Mouse (Mus musculus) embryonic facial prominence, embryonic 11.5 days (tissue): ENCODE results near the gene Pitx3. TPM values are rescaled to one million over a fixed set of nuclear protein-coding genes. Genes with fewer than 3 reads are reported as not detected.

ENCODE experiments used
- ATAC-seq: fragments of 200-750 bp; cut with Nextera tagmentation; replicated peaks from 2 replicates; pipeline ENCODE4 v1.8.0; 2017; ENCODE audit warnings: low read depth; ENCODE audit not compliant: insufficient number of reproducible peaks, low FRiP score, low TSS enrichment
- DNase-seq: peaks from one replicate; pipeline ENCODE4 v3.0.0-alpha.2; 2015; ENCODE audit warnings: low spot score
- H3K27ac ChIP-seq: fragments of 300-500 bp; sonication (generic); replicated peaks from 2 replicates; pipeline ENCODE4 v1.5.1; 2014; ENCODE audit warnings: mild to moderate bottlenecking, low read depth, low read length, control low read depth
- H3K27me3 ChIP-seq: fragments of 300-500 bp; sonication (generic); 2 replicates; pipeline ENCODE4 v1.6.1; 2014; ENCODE audit warnings: mild to moderate bottlenecking, low read length, moderate library complexity, mixed read lengths; ENCODE audit not compliant: control insufficient read depth, insufficient read depth
- H3K36me3 ChIP-seq: fragments of 300-500 bp; sonication (generic); replicated peaks from 2 replicates; pipeline ENCODE4 v1.6.1; 2014; ENCODE audit warnings: low read depth, mild to moderate bottlenecking, low read length, moderate library complexity, mixed read lengths; ENCODE audit not compliant: control insufficient read depth, insufficient read depth
- H3K4me1 ChIP-seq: fragments of 300-500 bp; sonication (generic); 2 replicates; pipeline ENCODE4 v1.6.1; 2014; ENCODE audit warnings: low read length, mixed read lengths; ENCODE audit not compliant: control insufficient read depth, insufficient read depth
- H3K4me2 ChIP-seq: fragments of 300-500 bp; sonication (generic); 2 replicates; pipeline ENCODE4 v1.6.1; 2014; ENCODE audit warnings: low read depth, mild to moderate bottlenecking, control low read depth, low read length, moderate library complexity
- H3K4me3 ChIP-seq: fragments of 300-500 bp; sonication (generic); 2 replicates; pipeline ENCODE4 v1.5.1; 2014; ENCODE audit warnings: low read depth, low read length, control low read depth
- H3K9ac ChIP-seq: fragments of 300-500 bp; sonication (generic); replicated peaks from 2 replicates; pipeline ENCODE4 v1.6.1; 2014; ENCODE audit warnings: mild to moderate bottlenecking, control low read depth, low read length
- H3K9me3 ChIP-seq: fragments of 300-500 bp; sonication (generic); replicated peaks from 2 replicates; pipeline ENCODE4 v1.6.1; 2016; ENCODE audit warnings: mild to moderate bottlenecking, low read length, inconsistent platforms, mixed read lengths; ENCODE audit not compliant: control insufficient read depth
- WGBS: fragments of 180-500 bp; shearing (Covaris S2); extraction: QIAGEN DNeasy Blood & Tissue Kit; methylation state at CpG from one replicate; pipeline ENCODE4 v1.1.7; 2014; 5-methylcytosine and 5-hydroxymethylcytosine counted together
- polyA plus RNA-seq: library from polyadenylated mRNA; unstranded; fragments of >200 nt; fragmentation: Nextera tagmentation; extraction: Ambion mirVana; gene quantifications from 2 replicates; pipeline ENCODE4 v1.2.1, GENCODE M21; 2014

Pitx3 gene
- polyA plus RNA-seq, 1 experiment from 2014 or later = 1.7 TPM

GRCm38 (mm10) chr19:46087871-46088270 lies 60.3 kb downstream of the Pitx3 start:
- WGBS = 82% methylated on average over 7 of the region's 7 CpGs
- ATAC-seq (no peak), DNase-seq (no peak)
- Histone ChIP-seq H3K4me3 (no peak overlapping the region), H3K9ac (no peak overlapping the region), H3K36me3 (peaks cover 13% of the 10 kb centered on the region), H3K27ac (no peak overlapping the region), H3K27me3 (no peaks in the 10 kb centered on the region), H3K4me1 (no peaks in the 10 kb centered on the region), H3K4me2 (no peak overlapping the region), H3K9me3 (no peaks in the 10 kb centered on the region)

- WGBS = 51% methylated on average over 3 of the region's 3 CpGs
- DNase-seq = peak; percentile 71
- peaks cover 20% of the 10 kb centered on the region for H3K36me3 ChIP-seq
Observed at GRCm38 (mm10) chr19:46086337-46086736, 61.8 kb downstream of the Pitx3 start.

More at GRCm38 (mm10) chr19:46086337-46086736, 61.8 kb downstream of the Pitx3 start:
- Histone ChIP-seq H3K9ac (no peak overlapping the region), H3K4me3 (no peak overlapping the region), H3K4me1 (no peaks in the 10 kb centered on the region), H3K9me3 (no peaks in the 10 kb centered on the region), H3K4me2 (no peak overlapping the region), H3K27ac (no peak overlapping the region), H3K27me3 (no peaks in the 10 kb centered on the region)
- ATAC-seq = no peak

Other genes with a start within 250 kb of the Pitx3 start
- 13.9 and 15.9 TPM in 2 replicates for gene Armh3, start 149.8 kb downstream of the Pitx3 start, polyA plus RNA-seq
- gene Hps6, start 144.8 kb downstream of the Pitx3 start, polyA plus RNA-seq = 1.9 and 2.4 TPM in 2 replicates
- gene Pprc1, start 103.4 kb downstream of the Pitx3 start, polyA plus RNA-seq = 46.7 and 57.0 TPM in 2 replicates
- 80.7 and 84.4 TPM in 2 replicates for gene Ldb1, start 103.1 kb downstream of the Pitx3 start, polyA plus RNA-seq
- gene Nolc1, start 72.5 kb downstream of the Pitx3 start, polyA plus RNA-seq = 114 and 132 TPM in 2 replicates
- gene Elovl3, start 16.4 kb downstream of the Pitx3 start, polyA plus RNA-seq = 0.14 and 0.21 TPM in 2 replicates
- gene Gbf1, start 4.2 kb upstream of the Pitx3 start, polyA plus RNA-seq = 32.4 and 33.4 TPM in 2 replicates
- gene Nfkb2, start 156.0 kb upstream of the Pitx3 start, polyA plus RNA-seq = 5.0 and 5.4 TPM in 2 replicates
- 4.8 and 5.0 TPM in 2 replicates for gene Psd, start 178.8 kb upstream of the Pitx3 start, polyA plus RNA-seq
- gene Fbxl15, start 179.9 kb upstream of the Pitx3 start, polyA plus RNA-seq = 15.0 and 18.0 TPM in 2 replicates
- 183 and 199 TPM in 2 replicates for gene Cuedc2, start 190.4 kb upstream of the Pitx3 start, polyA plus RNA-seq
- gene Mfsd13a, start 192.8 kb upstream of the Pitx3 start, polyA plus RNA-seq = 3.2 and 4.1 TPM in 2 replicates
- 1.1 and 2.0 TPM in 2 replicates for gene 2310034G01Rik, start 202.0 kb upstream of the Pitx3 start, polyA plus RNA-seq
- gene Actr1a, start 247.4 kb upstream of the Pitx3 start, polyA plus RNA-seq = 171 and 182 TPM in 2 replicates
- gene Sufu, start 248.6 kb upstream of the Pitx3 start, polyA plus RNA-seq = 32.7 and 36.3 TPM in 2 replicates